Mouse (Mus musculus) ZHBTc4 (cell line): ENCODE results near the gene Cd55b.
"Not testable (repeated sequence)": the region's sequence is repeated elsewhere in the genome, so short reads cannot be mapped to it uniquely, and the experiment has no call there.

ENCODE experiments used
- DNase-seq: peaks from one replicate; pipeline ENCODE4 v3.0.0-alpha.2; 2011; ENCODE audit warnings: low read depth, low spot score

Cd55b gene

DNA sequence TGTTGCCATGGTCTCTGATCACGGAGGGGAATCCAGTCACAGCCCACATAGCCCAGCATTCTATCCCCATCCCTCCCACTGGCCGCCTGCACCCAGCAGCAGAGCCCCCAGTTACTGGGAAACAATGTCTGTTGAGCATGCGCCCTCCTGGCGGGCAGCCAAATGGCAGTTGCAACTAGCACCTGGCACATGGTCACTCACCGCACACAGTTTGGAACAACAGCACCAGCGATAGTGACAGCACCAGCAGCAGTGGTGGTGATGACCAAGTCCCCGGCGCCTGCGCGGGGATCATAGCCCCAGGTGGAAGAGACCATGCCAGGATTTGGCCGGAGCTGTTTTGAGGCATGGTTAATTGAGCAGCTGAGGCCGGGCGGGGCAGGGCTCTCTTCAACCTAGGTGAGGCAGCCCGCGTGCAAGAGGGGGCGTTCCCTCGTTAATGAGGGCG is at the start of gene Cd55b:
Cd55b (minus strand) TSS at position 346 of the 448 bp plus-strand sequence.
- DNase-seq: peak; percentile 35

DNA sequence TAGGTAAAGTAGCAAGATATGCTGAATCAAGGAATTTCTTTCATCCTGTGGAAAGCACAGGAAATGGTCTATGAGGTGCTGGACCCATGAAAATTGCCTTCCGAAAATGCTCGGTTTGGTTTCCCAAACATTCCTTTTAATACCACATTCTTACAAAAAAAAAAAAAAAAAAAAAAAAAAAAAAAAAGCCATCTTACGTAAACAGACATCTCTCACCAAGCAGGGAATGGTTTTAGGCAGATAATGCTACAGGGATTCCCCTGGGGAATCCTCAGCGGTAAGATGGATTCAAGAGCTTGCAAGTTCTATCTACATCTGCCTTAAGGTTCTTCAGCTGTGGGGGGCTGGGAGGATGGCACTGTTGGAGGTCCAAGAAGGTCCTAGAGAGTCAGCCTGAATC is 47.3 kb upstream of the Cd55b start:
- no peak for DNase-seq

DNA sequence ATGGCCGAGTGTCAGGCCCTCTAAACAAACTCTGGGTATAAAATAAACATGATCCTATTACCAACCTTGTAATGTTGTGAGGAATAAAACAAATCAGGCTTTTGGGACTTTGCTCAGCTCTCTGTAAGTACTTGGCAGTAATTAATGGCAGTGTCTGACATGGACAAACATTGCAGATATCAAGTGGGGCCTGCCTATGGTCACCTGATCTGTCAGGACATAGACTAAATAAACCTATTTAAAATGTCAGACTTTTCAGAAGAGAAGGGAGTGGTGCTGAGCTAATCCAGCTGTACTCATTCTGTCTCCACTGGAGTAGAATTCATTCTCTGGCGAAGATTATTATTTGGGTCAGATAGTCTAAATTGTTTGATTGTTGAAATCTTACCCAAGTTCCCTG is 44.6 kb upstream of the Cd55b start:
- DNase-seq: no peak

DNA sequence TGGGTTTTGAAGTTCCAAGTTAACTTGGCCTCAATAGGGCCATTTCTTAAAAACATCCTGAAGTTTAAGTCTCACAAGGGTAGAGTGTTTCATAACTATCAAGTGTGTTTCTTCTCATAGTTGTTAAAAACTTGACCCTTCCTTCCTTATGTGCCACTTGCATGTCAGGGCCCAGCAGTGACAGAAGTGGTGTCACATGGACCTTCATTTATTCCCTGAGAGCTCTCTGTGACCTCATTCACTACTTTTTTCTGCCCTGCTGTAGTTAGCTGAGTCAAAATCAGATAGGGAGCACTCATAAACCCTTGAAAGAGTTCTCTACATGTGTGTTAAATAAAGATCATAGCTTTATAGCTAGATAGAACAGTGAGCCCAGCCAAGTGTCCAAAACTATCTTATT is 41.4 kb upstream of the Cd55b start:
- DNase-seq: no peak

DNA sequence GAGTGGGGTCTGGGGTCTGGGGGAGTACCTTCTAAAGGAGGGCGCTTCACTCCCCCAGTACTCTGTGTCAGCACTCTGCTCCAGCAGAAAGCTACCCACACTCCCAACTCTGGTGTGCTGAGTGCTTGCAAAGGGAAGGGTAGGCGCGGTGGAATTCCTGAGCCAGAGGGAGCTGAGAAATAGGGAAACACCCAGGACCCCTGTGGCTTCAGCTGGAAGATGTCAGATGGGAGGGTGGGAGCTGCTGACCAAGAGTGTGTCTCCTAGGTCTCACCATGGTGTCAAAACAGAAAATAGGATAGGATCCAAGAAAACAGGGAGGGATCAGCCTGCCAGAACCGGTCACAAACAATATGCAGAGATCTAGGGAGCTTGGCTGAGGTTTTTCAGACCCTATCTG is 40.1 kb upstream of the Cd55b start:
- peak; percentile 95 for DNase-seq

DNA sequence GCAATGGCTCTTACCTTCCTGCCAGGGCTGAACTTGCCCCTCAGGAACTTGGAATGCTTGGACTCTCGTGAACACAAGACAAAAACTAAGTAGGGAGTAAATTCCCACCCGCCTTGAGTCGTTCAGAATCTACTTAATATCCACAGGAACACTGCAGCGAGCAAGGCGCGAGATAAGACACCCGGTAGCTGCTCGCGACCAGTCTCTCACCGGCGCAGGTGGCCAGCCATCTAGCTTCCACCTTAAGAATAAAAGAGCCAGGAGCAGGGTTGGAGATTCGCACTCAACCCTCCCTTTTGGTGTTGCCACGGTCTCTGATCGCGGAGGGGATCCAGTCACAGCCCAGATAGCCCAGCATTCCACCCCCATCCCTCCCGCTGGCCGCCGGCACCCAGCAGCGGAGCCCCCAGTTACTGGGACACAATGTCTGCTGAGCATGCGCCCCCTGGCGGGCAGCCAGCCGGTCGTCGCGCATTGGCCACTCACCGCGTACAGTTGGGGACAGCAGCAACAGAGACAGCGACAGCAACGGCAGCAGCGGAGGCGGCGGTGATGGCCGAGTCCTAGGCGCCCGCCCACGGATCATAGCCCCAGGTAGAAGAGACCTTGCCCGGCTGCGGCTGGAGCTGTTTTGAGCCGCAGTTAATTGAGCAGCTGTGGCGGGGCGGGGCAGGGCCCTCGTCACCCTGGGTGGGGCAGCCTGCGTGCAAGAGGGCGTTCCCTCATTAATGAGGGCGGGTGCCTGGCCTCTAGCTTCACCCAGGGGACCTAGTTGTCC is 39.5 kb upstream of the Cd55b start, which contains the start of gene Cd55:
Cd55 (minus strand) TSS at position 661 of the 778 bp plus-strand sequence.
- DNase-seq: peak; percentile 95

DNA sequence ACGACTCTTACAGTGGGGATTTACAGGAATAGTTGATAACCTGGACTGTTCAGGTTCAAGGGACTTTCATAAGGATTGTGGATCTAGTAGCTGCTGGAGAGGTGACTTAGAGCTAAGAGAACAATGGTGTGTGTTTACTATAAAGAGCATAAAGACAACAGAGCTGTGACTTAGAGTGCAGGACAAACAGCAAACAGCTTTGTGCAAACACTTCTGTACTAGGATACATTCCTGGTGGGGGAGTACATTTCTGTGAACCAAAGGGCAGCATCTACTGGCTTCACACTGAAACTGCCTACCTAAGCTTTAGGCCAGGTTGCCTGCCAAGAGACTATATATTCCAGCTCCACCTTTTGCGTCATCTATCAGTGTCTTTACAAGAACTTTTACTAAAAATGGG is 32.3 kb upstream of the Cd55b start:
- no peak for DNase-seq

DNA sequence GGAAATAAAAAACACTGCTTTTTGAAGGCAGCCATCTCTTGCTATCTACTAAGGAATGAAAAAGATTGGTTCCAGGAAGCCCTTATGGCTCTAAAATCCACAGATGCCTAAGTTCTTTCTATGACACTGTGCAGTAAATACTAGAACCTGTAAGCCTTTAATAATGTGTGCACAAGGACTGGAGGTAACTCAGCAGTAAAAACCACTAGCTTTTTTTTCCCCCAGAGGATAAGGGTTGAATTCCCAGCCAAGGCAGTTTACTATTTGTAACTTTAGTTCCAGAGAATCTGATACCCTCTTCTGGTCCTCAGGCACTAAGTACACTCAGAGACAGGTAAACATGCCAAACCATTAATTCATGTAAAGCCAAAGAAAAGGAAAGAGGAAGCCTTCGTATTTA is 20.1 kb upstream of the Cd55b start:
- DNase-seq: not testable (repeated sequence)

DNA sequence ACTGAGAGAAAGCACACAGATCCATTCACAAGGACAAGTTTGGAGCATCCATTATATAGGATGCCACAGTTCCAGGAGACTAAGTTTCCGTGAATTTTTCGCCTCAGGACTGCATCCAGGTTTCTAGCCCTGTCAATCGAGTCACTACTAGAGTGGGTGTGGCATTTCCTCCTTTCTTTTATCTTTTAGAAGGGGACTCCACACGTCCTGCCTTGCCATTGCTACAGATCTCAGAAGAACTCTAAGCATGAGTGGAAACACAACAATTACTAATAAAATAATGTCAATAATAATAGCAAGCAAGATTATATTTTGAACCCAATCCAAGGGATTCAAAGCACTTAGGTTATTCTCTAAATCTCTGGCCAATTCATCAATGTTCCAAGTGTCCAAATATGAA is 8.1 kb upstream of the Cd55b start:
- DNase-seq: no peak

DNA sequence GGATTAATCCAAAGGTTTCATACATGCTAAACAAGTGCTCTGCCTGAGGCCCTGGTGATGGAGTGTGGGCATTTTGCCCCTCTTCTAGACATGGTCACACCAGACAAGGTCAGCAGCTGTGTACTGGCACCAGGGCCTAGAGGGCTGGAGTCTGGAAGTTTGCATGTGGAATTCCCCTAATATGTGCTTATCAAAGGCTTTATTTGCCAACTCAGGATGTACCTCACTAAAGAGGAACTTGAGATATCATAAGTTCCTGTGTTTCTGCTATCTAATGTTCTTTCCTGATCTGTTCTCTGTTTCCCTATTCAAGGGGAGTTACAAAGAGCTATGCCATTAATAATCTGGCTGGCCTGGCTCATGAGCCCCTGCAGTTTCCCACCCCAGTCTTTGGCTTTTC is 5.9 kb upstream of the Cd55b start:
- not testable (repeated sequence) for DNase-seq

DNA sequence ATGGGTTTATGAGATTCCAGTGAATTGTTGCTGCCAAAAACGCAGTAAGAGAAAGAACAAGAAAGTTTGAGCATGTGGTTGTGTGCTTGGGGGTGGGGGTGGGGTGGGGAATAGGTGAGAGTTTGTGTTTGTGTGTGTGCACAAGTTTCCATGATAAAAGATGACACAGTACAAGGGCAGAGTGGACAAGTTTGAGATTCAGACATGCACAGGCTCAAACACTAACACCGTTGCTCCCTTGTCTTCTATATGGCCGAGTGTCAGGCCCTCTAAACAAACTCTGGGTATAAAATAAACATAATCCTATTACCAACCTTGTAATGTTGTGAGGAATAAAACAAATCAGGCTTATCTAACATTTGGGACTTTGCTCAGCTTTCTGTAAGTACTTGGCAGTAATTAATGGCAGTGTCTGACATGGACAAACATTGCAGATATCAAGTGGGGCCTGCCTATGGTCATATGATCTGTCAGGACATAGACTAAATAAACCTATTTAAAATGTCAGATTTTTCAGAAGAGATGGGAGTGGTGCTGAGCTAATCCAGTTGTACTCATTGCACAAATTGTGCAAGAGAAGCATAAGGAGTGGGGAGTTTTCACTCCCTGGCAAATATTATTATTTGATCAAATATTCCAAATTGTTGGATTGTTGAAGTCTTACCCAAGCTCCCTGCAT is 4.5 kb upstream of the Cd55b start:
- DNase-seq: not testable (repeated sequence)

DNA sequence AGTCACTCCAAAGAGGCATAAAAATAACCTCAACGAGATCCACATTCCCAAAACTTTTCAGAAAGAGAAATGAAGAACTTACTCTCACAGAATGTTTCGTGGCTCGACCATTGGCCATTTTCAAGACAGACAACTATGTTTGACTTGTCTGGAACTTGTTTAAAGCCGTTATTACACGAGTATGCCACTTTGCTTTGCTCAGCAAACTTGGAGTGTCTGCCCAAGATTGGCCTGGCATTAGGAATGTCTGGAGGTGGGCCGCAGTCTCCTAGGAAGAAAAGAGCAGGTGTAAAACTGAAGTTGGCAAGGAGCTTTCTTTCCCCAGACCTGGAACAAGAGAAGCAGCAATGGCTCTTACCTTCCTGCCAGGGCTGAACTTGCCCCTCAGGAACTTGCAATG is 776 bp downstream of the Cd55b start:
- DNase-seq: not testable (repeated sequence)

DNA sequence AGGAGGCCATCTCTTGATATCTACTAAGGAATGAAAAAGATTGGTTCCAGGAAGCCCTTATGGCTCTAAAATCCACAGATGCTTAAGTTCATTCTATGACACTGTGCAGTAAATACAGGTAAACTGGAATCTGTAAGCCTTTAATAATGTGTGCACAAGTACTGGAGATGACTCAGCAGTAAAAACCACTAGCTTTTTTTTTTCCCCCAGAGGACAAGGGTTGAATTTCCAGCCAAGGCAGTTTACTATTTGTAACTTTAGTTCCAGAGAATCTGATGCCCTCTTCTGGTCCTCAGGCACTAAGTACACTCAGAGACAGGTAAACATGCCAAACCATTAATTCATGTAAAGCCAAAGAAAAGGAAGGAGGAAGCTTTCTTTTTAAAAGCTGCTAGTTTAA is 25.7 kb downstream of the Cd55b start:
- peak; percentile 12 for DNase-seq

DNA sequence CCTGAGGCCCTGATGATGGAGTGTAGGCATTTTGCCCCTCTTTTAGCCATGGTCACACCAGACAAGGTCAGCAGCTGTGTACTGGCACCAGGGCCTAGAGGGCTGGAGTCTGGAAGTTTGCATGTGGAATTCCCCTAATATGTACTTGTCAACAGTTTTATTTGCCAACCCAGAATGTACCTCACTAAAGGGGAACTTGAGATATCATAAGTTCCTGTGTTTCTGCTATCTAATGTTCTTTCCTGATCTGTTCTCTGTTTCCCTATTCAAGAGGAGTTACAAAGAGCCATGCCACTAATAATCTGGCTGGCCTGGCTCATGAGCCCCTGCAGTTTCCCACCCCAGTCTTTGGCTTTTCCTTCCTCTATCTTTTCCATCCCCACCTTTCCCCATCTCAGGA is 35.5 kb downstream of the Cd55b start:
- DNase-seq: not testable (repeated sequence)

DNA sequence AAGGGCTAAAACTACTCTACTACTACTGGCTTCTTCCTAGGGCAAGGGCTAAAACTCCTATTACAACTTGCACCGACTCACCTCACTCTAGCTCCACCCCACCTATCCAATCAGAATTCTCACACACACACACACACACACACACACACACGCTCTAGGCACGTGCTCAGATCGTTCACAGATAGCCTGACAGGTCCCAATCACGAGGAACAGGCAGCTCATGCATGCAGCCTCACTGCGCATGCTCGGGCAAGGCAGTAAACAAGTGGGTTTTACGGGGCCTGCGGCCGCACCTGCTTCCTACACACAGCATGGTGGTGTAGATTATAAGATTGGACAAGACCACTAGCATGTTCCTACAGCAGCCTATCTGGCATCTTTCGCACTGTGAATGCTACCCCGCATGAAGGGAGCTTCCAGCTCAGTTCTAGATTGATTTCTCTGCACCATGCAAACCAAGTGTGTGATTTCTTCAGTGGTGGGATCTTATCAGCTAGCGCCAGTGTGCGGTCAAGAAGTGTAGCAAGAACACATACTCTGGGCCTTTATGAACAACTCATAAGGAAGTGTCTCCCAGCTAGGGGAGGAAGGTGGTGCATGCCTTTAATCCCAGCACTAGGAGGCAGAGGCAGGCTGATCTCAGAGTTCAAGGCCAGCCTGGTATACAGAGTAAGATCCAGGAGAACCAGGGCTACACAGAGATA is 44.9 kb downstream of the Cd55b start:
- no peak for DNase-seq

DNA sequence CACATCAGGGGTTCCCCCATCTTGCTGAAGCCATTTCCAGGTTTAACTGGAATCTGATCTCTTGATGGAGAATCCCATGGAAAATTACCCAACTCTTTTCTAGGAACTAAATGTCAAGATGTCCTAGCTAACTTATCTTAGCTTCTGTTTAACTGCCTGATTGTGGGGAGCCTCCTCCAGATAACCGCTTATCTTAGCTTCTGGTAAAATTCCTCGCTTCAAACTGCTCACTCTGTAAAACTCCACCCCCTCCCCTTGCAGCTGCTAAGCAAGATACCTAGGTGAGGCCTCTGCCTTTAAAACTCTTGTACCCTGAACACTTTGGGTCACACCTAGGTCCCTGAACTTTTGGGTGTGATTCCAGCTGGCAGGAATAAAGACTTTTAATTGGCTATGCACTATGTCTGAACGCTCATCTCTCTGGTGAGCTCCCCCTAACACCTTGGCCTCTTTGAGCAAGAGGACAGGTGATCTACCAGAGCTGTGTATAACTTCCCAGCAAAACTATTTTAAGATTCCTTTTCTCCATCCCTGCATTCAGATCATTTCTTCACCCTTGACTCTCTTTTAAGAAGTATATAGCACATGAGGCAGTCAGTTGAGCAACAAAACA is 48.5 kb downstream of the Cd55b start:
- DNase-seq: no peak

DNA sequence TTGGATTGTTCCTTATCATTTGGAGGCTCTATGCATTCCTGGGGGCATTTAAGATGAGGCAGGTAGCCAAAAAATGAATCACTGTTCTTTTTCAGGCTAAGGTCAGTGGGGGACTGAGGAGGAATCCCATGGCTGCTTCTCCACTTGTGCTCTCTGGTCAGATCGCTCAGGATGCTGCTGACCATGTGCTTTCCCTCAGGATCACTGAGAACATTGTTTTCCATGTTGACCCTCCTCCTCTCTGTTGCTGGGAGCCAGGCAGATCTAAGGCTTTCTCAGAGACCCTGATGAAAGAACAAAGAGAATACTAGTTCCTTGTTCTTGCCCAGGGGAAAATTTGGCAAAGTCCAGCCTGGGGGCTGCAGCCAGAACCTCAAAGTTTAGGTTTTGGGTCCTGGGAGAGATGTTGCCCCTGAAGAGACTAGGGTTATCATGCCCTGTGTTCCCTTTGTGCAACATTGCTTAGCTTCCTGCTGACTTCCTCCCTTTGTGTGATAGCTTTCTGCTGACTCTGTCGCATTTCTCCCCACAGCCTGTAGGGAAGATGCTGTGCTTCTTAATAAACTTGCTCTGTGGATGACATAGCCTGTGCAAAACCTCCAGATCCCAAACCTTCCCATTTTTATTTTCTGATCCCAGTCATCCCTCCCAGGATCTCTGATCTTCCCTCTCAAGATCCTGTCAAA is 49.3 kb downstream of the Cd55b start:
- no peak for DNase-seq

DNA sequence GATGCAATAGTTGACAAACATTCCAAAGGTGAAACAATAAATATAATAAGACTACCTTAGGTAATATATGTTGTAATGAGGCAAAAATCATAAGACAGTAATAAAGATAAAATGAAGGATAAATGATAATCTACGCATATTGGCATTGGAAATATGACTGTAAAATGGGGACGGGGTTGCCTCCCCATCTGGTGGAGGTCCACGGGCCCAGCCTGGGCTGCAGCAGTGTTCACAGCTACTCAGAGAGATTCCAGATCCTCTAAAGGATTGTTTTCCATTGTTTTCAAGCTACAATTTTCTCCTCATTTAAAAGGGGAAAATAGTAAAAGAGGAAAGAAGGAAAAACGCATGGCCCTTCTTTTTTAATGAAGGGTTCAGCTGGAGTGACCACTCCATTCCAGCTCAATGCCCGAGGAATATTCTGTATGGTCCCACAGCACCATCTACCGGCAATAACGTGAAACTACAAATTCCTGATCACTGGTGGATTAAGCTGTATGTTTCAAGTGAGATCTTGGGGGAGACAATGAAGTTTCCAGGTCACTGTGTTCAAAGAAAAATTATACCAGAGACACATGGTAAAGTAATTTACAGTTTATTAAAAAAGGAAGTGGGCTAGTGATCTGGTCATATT is 50.8 kb downstream of the Cd55b start:
- peak; percentile 73 for DNase-seq

DNA sequence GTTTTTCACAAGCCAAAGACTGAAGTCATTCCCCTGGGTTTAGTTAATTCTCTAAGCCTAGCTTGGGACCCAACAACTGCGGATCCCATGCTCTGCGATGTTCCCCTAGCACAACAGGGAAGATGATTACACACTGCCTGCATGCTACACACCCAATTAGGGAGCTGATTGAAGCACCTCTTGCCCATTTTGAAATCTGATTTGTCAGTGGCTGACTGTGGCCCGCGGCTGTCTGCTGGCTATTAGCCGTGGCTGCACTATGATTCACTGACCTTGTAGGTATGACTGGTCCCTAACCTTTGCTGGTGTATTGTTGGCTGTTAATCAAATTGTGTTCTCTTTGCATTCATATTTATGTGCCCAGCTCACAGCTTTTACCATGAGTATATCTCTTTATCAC is 51.5 kb downstream of the Cd55b start:
- DNase-seq: no peak

DNA sequence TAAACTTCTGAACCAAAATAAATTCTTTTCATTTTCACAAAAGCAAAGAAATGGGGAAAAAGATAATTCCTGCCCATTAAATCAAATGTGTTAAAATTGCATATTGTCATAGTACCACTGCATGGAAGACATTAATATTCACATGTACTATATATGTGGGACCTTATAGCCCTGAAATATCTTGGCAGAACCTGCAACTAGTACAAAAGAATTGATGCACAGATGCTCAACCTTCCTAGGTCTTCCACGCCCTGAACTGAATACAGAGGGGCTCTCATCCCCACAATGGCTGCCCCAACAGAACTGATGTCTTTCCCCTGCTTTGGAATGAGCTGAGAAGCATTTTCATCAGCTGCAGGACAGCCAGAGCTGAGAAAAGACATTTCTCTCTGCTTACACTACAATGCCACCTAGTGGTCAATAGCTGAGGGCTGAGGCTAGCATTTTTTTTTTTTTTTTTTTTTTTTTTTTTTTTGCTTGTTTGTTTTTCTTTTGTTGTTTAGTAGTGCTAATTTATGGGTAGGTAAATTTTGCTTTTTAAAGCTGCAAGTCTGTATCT is 72.7 kb downstream of the Cd55b start:
- DNase-seq: peak; percentile 60

DNA sequence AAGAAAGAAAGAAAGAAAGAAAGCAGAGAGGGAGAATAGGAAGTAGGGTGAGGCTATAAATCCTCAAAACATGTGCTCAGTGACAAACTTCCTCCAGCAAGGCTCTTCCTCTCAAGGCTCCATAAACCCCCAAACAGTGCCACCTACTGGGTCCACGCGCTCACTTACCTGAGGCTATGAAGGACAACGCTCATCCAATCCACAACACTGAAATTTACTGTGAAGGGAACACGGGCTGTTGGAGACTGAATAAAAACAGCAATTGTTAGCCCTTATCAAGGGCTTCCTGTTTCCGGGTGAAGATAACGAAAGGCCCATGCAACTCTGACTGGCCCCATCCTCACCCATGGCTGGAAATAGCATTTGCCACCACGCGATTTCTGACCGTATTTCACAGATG is 80.4 kb downstream of the Cd55b start:
- peak; percentile 52 for DNase-seq
